Mouse (Mus musculus): ENCODE data around the gene Mrpl9. TPM values are rescaled to one million over a fixed set of nuclear protein-coding genes. Genes with fewer than 3 reads are reported as not detected.

Mrpl9 gene
- 50.4 TPM for polyA plus RNA-seq (2014; fragmentation: Illumina TruSeq; extraction: RNeasy Lipid Tissue Mini Kit (QIAGEN cat#74804); ENCODE audit: low read depth, low replicate concordance)

GRCm38 (mm10) chr3:94442951-94443596 is at the start of gene Mrpl9:
Mrpl9 (plus strand) TSS chr3:94443318.

GRCm38 (mm10) chr3:94398217-94398616 is 44.9 kb upstream of the Mrpl9 start, which contains the start of gene Lingo4:
Lingo4 (plus strand) TSS chr3:94398517.

GRCm38 (mm10) chr3:94413031-94413679 is 30.0 kb upstream of the Mrpl9 start, which contains the start of gene Tdrkh:
Tdrkh (plus strand) TSS chr3:94413273.

GRCm38 (mm10) chr3:94443597-94443964 is 463 bp downstream of the Mrpl9 start, which contains the start of gene Oaz3:
Oaz3 (minus strand) TSS chr3:94443915.

GRCm38 (mm10) chr3:94477981-94478422 is 34.9 kb downstream of the Mrpl9 start, which contains the start of gene Celf3:
Celf3 (plus strand) TSS chr3:94478295.

GRCm38 (mm10) chr3:94480291-94480884 is 37.3 kb downstream of the Mrpl9 start, which contains the start of gene Riiad1:
Riiad1 (minus strand) TSS chr3:94480341.

Other genes starting within 250 kb of the Mrpl9 start
- not detected for gene Gm5286, start 246.6 kb upstream of the Mrpl9 start, polyA plus RNA-seq (2014; fragmentation: Illumina TruSeq; extraction: RNeasy Lipid Tissue Mini Kit (QIAGEN cat#74804); ENCODE audit: low read depth, low replicate concordance)
- gene Gm4778, start 179.3 kb upstream of the Mrpl9 start, polyA plus RNA-seq (2014; fragmentation: Illumina TruSeq; extraction: RNeasy Lipid Tissue Mini Kit (QIAGEN cat#74804); ENCODE audit: low read depth, low replicate concordance), result not detected
- 41.5 TPM for gene Them4, start 133.2 kb upstream of the Mrpl9 start, polyA plus RNA-seq (2014; fragmentation: Illumina TruSeq; extraction: RNeasy Lipid Tissue Mini Kit (QIAGEN cat#74804); ENCODE audit: low read depth, low replicate concordance)
- not detected for gene Them5, start 101.2 kb upstream of the Mrpl9 start, polyA plus RNA-seq (2014; fragmentation: Illumina TruSeq; extraction: RNeasy Lipid Tissue Mini Kit (QIAGEN cat#74804); ENCODE audit: low read depth, low replicate concordance)
- gene C2cd4d, start 80.9 kb upstream of the Mrpl9 start, polyA plus RNA-seq (2014; fragmentation: Illumina TruSeq; extraction: RNeasy Lipid Tissue Mini Kit (QIAGEN cat#74804); ENCODE audit: low read depth, low replicate concordance), result not detected
- 54.0 TPM for gene Rorc, start 70.5 kb upstream of the Mrpl9 start, polyA plus RNA-seq (2014; fragmentation: Illumina TruSeq; extraction: RNeasy Lipid Tissue Mini Kit (QIAGEN cat#74804); ENCODE audit: low read depth, low replicate concordance)
- 0.38 TPM for gene Lingo4, start 44.8 kb upstream of the Mrpl9 start, polyA plus RNA-seq (2014; fragmentation: Illumina TruSeq; extraction: RNeasy Lipid Tissue Mini Kit (QIAGEN cat#74804); ENCODE audit: low read depth, low replicate concordance)
- gene Tdrkh, start 30.0 kb upstream of the Mrpl9 start, polyA plus RNA-seq (2014; fragmentation: Illumina TruSeq; extraction: RNeasy Lipid Tissue Mini Kit (QIAGEN cat#74804); ENCODE audit: low read depth, low replicate concordance), result 3.1 TPM
- 1.3 TPM for gene Oaz3, start 597 bp downstream of the Mrpl9 start, polyA plus RNA-seq (2014; fragmentation: Illumina TruSeq; extraction: RNeasy Lipid Tissue Mini Kit (QIAGEN cat#74804); ENCODE audit: low read depth, low replicate concordance)
- gene Celf3, start 35.0 kb downstream of the Mrpl9 start, polyA plus RNA-seq (2014; fragmentation: Illumina TruSeq; extraction: RNeasy Lipid Tissue Mini Kit (QIAGEN cat#74804); ENCODE audit: low read depth, low replicate concordance), result 0.69 TPM
- 3.2 TPM for gene Riiad1, start 37.0 kb downstream of the Mrpl9 start, polyA plus RNA-seq (2014; fragmentation: Illumina TruSeq; extraction: RNeasy Lipid Tissue Mini Kit (QIAGEN cat#74804); ENCODE audit: low read depth, low replicate concordance)
- 47.7 TPM for gene Snx27, start 139.4 kb downstream of the Mrpl9 start, polyA plus RNA-seq (2014; fragmentation: Illumina TruSeq; extraction: RNeasy Lipid Tissue Mini Kit (QIAGEN cat#74804); ENCODE audit: low read depth, low replicate concordance)
- not detected for gene Gm10972, start 199.8 kb downstream of the Mrpl9 start, polyA plus RNA-seq (2014; fragmentation: Illumina TruSeq; extraction: RNeasy Lipid Tissue Mini Kit (QIAGEN cat#74804); ENCODE audit: low read depth, low replicate concordance)
- 22.5 TPM for gene Tuft1, start 215.6 kb downstream of the Mrpl9 start, polyA plus RNA-seq (2014; fragmentation: Illumina TruSeq; extraction: RNeasy Lipid Tissue Mini Kit (QIAGEN cat#74804); ENCODE audit: low read depth, low replicate concordance)

All from sigmoid colon, adult 10 weeks (tissue).